Mouse (Mus musculus): ENCODE measurements at regions not wholly inside any gene's neighbourhood (a gene's known extent, or its start where the extent isn't known, plus 50 kb on each side); places are given as distances from the start of the nearest gene placed in this dataset.

- no peak for TF ChIP-seq POLR2A (IDR thresholded peaks at IDR 0.05; ENCODE audit: borderline replicate concordance, low read depth, low read length)
- TF ChIP-seq CTCF (IDR thresholded peaks at IDR 0.05; ENCODE audit: low read depth, low read length) = no peak
Observed at GRCm38 (mm10) chr2:45486530-45486929, 369.3 kb upstream of the Zeb2 start.

All from bone marrow macrophage, adult 2 months (primary cell).